ENCODE assay signal across 28 mouse cellular contexts in genomic region chr2:125826201-125826600, GRCm38 (mm10). TPM values are rescaled to one million over a fixed set of nuclear protein-coding genes. Genes with fewer than 3 reads are reported as not detected.
DNase-seq lines count a peak whose midpoint lies in the region; TF ChIP-seq lines count a peak whose summit lies in the region.
"Had no signal": no experiment of that assay in that cellular context is flagged by ENCODE, and none has a peak within 500 bp of the region (broad histone marks: within the 10 kb centered on the region; RNA-seq: fewer than 3 reads in every experiment).

No protein-coding gene starts in this region.

- H3K4me3 ChIP-seq in layer of hippocampus, adult 2 months = no peak overlapping the region
- no peak overlapping the region for H3K4me3 ChIP-seq in lung, adult 2 months (replicated peaks; ENCODE audit: extremely low read depth, low read depth, low read length)
- H3K4me3 ChIP-seq: embryonic facial prominence, embryonic 10.5 days; embryonic facial prominence, embryonic 13.5 days; erythroblast, embryonic 14.5 days; forebrain, embryonic 10.5 days; forebrain, embryonic 13.5 days; heart, adult 2 months; heart, embryonic 10.5 days; heart, embryonic 13.5 days; hindbrain, embryonic 12.5 days; hindbrain, embryonic 15.5 days had no signal

- no peak for DNase-seq in layer of hippocampus, adult 2 months (ENCODE audit: low spot score in 2 of 2)
- no peak for DNase-seq in layer of hippocampus, postnatal 10 days (ENCODE audit: low spot score in 2 of 2)
- peak; percentile 6 to 51 for DNase-seq in lung, adult 18-20 months
- DNase-seq in lung, adult 2 months = no peak
- DNase-seq in fat pad, adult 2 months (ENCODE audit: extremely low read depth, low read depth, low spot score) = peak; percentile 87
- peak; percentile 60 for DNase-seq in lung, postnatal 36 days
- DNase-seq in urinary bladder, postnatal 14 days (ENCODE audit: low spot score) = no peak
- no peak for DNase-seq in embryo, embryonic 10 days (ENCODE audit: low spot score)
- DNase-seq: adrenal gland, postnatal 10 days; adrenal gland, postnatal 36 days; cerebellum, adult 11 months; cerebellum, adult 9-11 months; cerebellum, postnatal 25 days; embryo, embryonic 11 days; gastrocnemius, postnatal 10 days; gastrocnemius, postnatal 36 days; heart, adult 2 months; heart, postnatal 14 days; heart, postnatal 4 days had no signal

- WGBS in lung, adult 2 months = 35% methylated on average over 4 of the region's 4 CpGs

- H3K4me1 ChIP-seq in lung, adult 2 months (ENCODE audit: control insufficient read depth, insufficient read depth, low read length) = no peaks in the 10 kb centered on the region; the same call in 1 of the 2 replicates
- H3K4me1 ChIP-seq: embryonic facial prominence, embryonic 10.5 days; embryonic facial prominence, embryonic 13.5 days; heart, embryonic 10.5 days; heart, embryonic 13.5 days; hindbrain, embryonic 12.5 days; hindbrain, embryonic 15.5 days had no signal

- peak overlapping the region; percentile 46 for H3K27ac ChIP-seq in layer of hippocampus, adult 2 months
- H3K27ac ChIP-seq: embryonic facial prominence, embryonic 10.5 days; embryonic facial prominence, embryonic 13.5 days; forebrain, embryonic 10.5 days; forebrain, embryonic 13.5 days; heart, adult 2 months; heart, embryonic 10.5 days; heart, embryonic 13.5 days; hindbrain, embryonic 12.5 days; hindbrain, embryonic 15.5 days had no signal

- no peak for TF ChIP-seq CTCF in layer of hippocampus, adult 2 months (conservative IDR thresholded peaks at IDR 0.05)
- TF ChIP-seq CTCF in lung, adult 2 months (IDR thresholded peaks at IDR 0.05; ENCODE audit: insufficient read depth, low read length) = no peak

- no peak for TF ChIP-seq POLR2A in lung, adult 2 months (IDR thresholded peaks at IDR 0.05; ENCODE audit: borderline replicate concordance, extremely low read depth, low read depth, low read length)

RNA-seq across cellular contexts. Expression of gene Galk2, which starts 32.7 kb away (rescaled TPM):
- total RNA-seq in layer of hippocampus, adult 2 months (2021) = 10 to 100 TPM; 25.8 to 26.0 TPM
- total RNA-seq in layer of hippocampus, postnatal 10 days (2021) = 10 to 100 TPM; 26.9 to 27.1 TPM
- polyA plus RNA-seq in lung, adult 2 months (2012; rRNA removed) = 9.7 and 15.2 TPM in 2 replicates

RNA-seq across cellular contexts. Expression of gene Cops2, which starts 32.7 kb away (rescaled TPM):
- 100 to 1,000 TPM; 111 to 119 TPM for total RNA-seq in layer of hippocampus, adult 2 months (2021)
- 100 to 1,000 TPM; 106 to 124 TPM for total RNA-seq in layer of hippocampus, postnatal 10 days (2021)
- 4.2 and 9.4 TPM in 2 replicates for polyA plus RNA-seq in lung, adult 2 months (2012; rRNA removed)

RNA-seq across cellular contexts. Expression of gene Secisbp2l, which starts 43.5 kb away (rescaled TPM):
- 10 to 100 TPM; 94.4 to 97.7 TPM for total RNA-seq in layer of hippocampus, adult 2 months (2021)
- total RNA-seq in layer of hippocampus, postnatal 10 days (2021) = 10 to 100 TPM; 84.8 to 89.2 TPM
- polyA plus RNA-seq in lung, adult 2 months (2012; rRNA removed) = 23.2 and 29.1 TPM in 2 replicates

Comparison
In these comparisons a context has a peak if more than half of its experiments do, and no peak if none do; other contexts are left out.
1. DNase-seq: peak in lung, adult 18-20 months (2 of 2), fat pad, adult 2 months (single experiment) and lung, postnatal 36 days (single experiment); none in layer of hippocampus, adult 2 months (0 of 2), layer of hippocampus, postnatal 10 days (0 of 2), lung, adult 2 months (single experiment), urinary bladder, postnatal 14 days (single experiment) and embryo, embryonic 10 days (single experiment).